Mouse (Mus musculus) midbrain, postnatal 0 days (tissue): ENCODE data around the gene Sgf29. TPM values are rescaled to one million over a fixed set of nuclear protein-coding genes. Genes with fewer than 3 reads are reported as not detected.

Experiments
- ATAC-seq: fragments of 200-750 bp; cut with Nextera tagmentation; 2 replicates; pipeline ENCODE4 v1.8.0; 2017; ENCODE audit warnings: moderate number of reproducible peaks, mild to moderate bottlenecking, moderate TSS enrichment, moderate library complexity; ENCODE audit not compliant: low FRiP score
- DNase-seq: peaks from one replicate; pipeline ENCODE4 v3.0.0-alpha.2; 2015; ENCODE audit warnings: low spot score
- H3K27ac ChIP-seq: fragments of 300-500 bp; sonication (generic); 2 replicates; pipeline ENCODE4 v1.5.1; 2014; ENCODE audit warnings: low read depth, mild to moderate bottlenecking, low read length, mixed read lengths
- H3K27me3 ChIP-seq: fragments of 300-500 bp; sonication (generic); 2 replicates; pipeline ENCODE4 v1.6.1; 2014; ENCODE audit warnings: low read length, control low read depth, mixed read lengths; ENCODE audit not compliant: insufficient read depth
- H3K36me3 ChIP-seq: fragments of 300-500 bp; sonication (generic); 2 replicates; pipeline ENCODE4 v1.6.1; 2014; ENCODE audit warnings: low read length, control low read depth, mixed read lengths; ENCODE audit not compliant: insufficient read depth
- H3K4me1 ChIP-seq: fragments of 300-500 bp; sonication (generic); 2 replicates; pipeline ENCODE4 v1.6.1; 2014; ENCODE audit warnings: mild to moderate bottlenecking, control low read depth, antibody characterized with exemption, low read length, mixed read lengths; ENCODE audit not compliant: insufficient read depth
- H3K4me2 ChIP-seq: fragments of 300-500 bp; sonication (generic); 2 replicates; pipeline ENCODE4 v1.6.1; 2014; ENCODE audit warnings: low read depth, mild to moderate bottlenecking, low read length, mixed read lengths; ENCODE audit not compliant: poor library complexity, severe bottlenecking
- H3K4me3 ChIP-seq: fragments of 300-500 bp; sonication (generic); 2 replicates; pipeline ENCODE4 v1.5.1; 2014; ENCODE audit warnings: low read depth, mild to moderate bottlenecking, low read length, moderate library complexity
- H3K9ac ChIP-seq: fragments of 300-500 bp; sonication (generic); replicated peaks from 2 replicates; pipeline ENCODE4 v1.6.1; 2014; ENCODE audit warnings: mild to moderate bottlenecking, low read length, moderate library complexity, mixed read lengths; ENCODE audit not compliant: poor library complexity, severe bottlenecking
- H3K9me3 ChIP-seq: fragments of 300-500 bp; sonication (generic); 2 replicates; pipeline ENCODE4 v1.6.1; 2016; ENCODE audit warnings: low read length, control low read depth
- CTCF ChIP-seq: IDR thresholded peaks from 2 replicates; pipeline ENCODE4 v1.5.1; 2016; ENCODE audit warnings: antibody characterized with exemption, mild to moderate bottlenecking
- WGBS: fragments of 180-500 bp; shearing (Covaris S2); extraction: QIAGEN DNeasy Blood & Tissue Kit; methylation state at CpG from one replicate; pipeline ENCODE4 v1.1.7; 2014; 5-methylcytosine and 5-hydroxymethylcytosine counted together
- polyA plus RNA-seq: library from polyadenylated mRNA; unstranded; fragments of >200 nt; fragmentation: Nextera tagmentation; extraction: Ambion mirVana; gene quantifications from 2 replicates; pipeline ENCODE4 v1.2.1, GENCODE M21; 2015
- total RNA-seq: library from RNA; depleted of rRNA; stranded (reverse); fragments of >200 nt; gene quantifications from 2 replicates; pipeline ENCODE4 v1.2.3, GENCODE M21; 2014

Gene Sgf29
- total and polyA plus RNA-seq, 2 experiments from 2014 or later = 44.4 to 48.0 TPM

DNA sequence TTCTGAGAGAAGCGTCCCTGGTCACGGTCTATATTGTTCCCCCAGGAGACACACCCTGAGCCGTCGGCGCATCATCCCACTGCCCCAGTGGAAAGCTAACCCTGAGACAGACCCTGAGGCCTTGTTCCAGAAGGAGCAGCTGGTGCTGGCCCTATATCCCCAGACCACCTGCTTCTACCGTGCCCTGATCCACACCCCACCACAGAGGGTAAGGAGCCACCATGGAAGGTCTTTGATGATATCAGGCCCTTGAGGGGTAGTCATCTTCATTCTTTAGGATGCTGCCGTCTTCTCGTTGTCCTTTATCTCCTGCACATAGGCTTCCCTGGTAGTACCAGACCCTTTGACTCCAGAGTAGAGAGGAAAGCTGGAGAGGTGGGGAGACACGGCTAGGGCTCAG, 23.0 kb downstream of the Sgf29 start:
- 95% methylated on average over 9 of the region's 9 CpGs for WGBS
- Histone ChIP-seq H3K27ac (no peak overlapping the region), H3K9me3 (no peaks in the 10 kb centered on the region), H3K4me3 (no peak overlapping the region), H3K4me1 (no peaks in the 10 kb centered on the region), H3K36me3 (peaks cover 33% of the 10 kb centered on the region), H3K9ac (no peak overlapping the region), H3K27me3 (no peaks in the 10 kb centered on the region), H3K4me2 (no peak overlapping the region)
- ATAC-seq (no peak), DNase-seq (no peak)
- no peak for TF ChIP-seq CTCF

DNA sequence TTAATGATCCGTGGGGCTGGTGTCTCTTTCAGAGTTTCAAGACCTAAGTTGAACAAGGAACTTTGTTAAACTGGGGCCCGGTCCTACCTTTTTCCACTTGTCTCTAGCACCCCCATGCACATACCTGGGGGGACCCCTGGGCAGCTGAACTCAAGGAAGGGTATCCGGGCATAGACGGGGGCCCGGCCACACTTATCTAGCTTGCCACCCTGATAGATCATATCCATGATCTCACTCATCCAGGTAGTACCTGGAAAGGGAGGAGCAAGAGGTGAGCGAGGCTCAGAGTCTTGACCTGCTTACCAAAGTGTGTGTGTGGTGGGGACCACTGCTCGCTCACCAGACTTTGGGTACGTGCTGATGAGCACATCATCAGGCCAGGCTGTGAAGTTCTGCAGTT, 26.0 kb downstream of the Sgf29 start:
- ATAC-seq (no peak), DNase-seq (no peak)
- Histone ChIP-seq H3K4me2 (no peak overlapping the region), H3K4me1 (no peaks in the 10 kb centered on the region), H3K9me3 (no peaks in the 10 kb centered on the region), H3K4me3 (no peak overlapping the region), H3K36me3 (peaks cover 26% of the 10 kb centered on the region), H3K27ac (no peak overlapping the region), H3K27me3 (no peaks in the 10 kb centered on the region), H3K9ac (no peak overlapping the region)
- TF ChIP-seq CTCF = no peak
- WGBS = 94% methylated on average over 8 of the region's 8 CpGs

DNA sequence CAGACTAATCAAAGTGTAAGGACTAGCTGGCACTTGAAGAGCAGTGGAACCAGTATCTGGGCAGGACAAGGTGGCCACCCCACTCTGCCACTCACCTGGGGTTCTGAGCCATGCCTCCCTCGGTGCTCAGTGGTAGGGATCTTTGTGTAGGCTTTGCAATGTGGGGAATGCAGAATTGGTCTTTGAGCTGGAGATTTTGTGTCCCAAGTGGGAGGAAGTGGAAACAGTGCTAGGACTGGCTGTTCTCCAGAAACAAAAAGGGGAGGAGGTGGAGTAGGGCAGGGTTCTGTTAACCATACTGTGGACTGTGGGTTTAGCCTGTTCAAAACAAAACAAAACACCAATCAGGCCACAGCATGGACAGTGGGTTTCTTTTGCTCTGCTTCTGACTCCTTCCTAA, 27.1 kb downstream of the Sgf29 start, which contains the start of gene Sult1a1:
Sult1a1 (minus strand) TSS at position 226 of the 400 bp plus-strand sequence.
- H3K4me3 ChIP-seq = no peak within 1 kb of the TSS
- ATAC-seq (no peak), DNase-seq (no peak)
- H3K9ac ChIP-seq = no peak within 1 kb of the TSS
- H3K27ac ChIP-seq = peak within 1 kb of the TSS; percentile 12; the same call in 1 of the 2 replicates
- peaks cover 16% of the 10 kb centered on the region for H3K36me3 ChIP-seq
- H3K9me3 ChIP-seq = no peaks in the 10 kb centered on the region
- H3K27me3 ChIP-seq = no peaks in the 10 kb centered on the region
- WGBS = 86% methylated on average over 1 of the region's 1 CpGs
- TF ChIP-seq CTCF = no peak
- no peak within 1 kb of the TSS for H3K4me2 ChIP-seq
- H3K4me1 ChIP-seq = no peaks in the 10 kb centered on the region

DNA sequence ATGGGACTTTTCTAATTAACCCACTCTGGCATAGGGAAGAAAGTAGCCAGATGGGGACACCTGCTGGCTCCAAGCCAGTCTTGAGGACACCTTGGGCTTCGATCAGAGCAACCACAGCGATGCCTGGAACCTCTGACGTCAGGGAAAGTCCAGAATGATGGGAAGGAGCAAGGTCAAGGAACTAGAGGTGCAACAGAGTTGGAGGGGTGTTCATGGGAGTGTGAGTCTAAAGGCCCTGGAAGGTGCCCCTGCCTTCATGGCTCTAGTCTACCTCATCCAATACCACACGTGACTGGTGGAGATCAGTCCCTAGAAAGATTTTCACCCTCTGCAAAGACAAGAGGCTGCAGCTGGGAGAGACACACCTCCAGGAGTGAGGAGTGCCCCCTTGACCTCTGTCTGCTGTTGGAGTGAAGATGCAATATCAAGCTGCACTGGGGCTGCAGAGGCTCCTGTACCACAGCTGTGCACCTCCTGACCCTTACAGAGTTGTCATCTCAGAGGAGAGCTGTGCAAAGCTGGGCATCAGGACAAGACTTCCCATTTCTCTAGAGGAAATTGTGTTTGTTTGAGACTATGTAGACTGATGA, 27.6 kb downstream of the Sgf29 start:
- no peak overlapping the region for H3K4me2 ChIP-seq
- 81% methylated on average over 4 of the region's 4 CpGs for WGBS

DNA sequence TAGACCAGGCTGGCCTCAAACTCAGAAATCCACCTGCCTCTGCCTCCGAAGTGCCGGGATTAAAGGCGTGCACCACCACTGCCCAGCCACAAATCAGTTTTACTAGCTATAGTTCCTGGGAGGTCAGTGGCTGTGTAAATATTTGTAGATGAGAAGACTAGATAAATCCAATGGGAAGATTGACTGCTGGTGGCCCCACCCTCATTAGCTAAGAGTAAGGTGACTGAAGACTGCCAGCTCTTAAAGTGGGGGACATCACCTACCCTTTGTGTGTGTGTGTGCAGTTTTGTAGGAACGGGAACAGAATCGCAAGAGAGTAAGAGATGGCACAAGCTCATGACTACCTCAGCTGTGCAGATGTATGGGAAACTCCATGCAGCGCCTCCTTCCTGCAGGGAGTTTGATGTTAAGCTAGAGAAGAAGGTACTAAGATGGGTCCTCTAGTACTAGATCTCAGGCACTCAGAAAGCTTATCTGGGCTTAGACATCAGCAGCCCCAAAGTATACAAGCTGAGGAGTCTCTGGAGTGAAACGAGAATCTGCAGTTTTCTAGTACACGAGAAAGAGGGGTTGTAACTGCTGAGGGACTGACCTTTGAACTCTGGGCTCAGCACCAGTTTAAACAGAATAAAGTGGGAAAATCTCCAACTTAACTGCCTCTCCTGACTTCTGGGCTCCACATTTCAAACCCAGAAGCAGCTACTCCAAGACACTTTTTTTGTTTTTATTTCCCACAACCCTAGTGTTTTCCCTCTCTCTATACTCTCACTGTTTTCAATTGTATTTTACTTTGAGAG, 29.6 kb downstream of the Sgf29 start:
- DNase-seq (no peak), ATAC-seq (no peak)
- H3K4me2 ChIP-seq = no peak overlapping the region
- H3K4me3 ChIP-seq = no peak overlapping the region
- no peaks in the 10 kb centered on the region for H3K4me1 ChIP-seq
- peaks cover 4% of the 10 kb centered on the region; the same call in 1 of the 2 replicates for H3K36me3 ChIP-seq
- no peaks in the 10 kb centered on the region for H3K9me3 ChIP-seq
- no peak overlapping the region for H3K9ac ChIP-seq
- 85% methylated on average over 8 of the region's 8 CpGs for WGBS
- no peaks in the 10 kb centered on the region for H3K27me3 ChIP-seq
- no peak overlapping the region for H3K27ac ChIP-seq
- no peak for TF ChIP-seq CTCF

More for the DNA sequence above, 27.6 kb downstream of the Sgf29 start:
- H3K27me3 ChIP-seq = no peaks in the 10 kb centered on the region
- H3K9ac ChIP-seq = no peak overlapping the region
- H3K36me3 ChIP-seq = peaks cover 11% of the 10 kb centered on the region
- DNase-seq = no peak
- no peaks in the 10 kb centered on the region for H3K4me1 ChIP-seq
- TF ChIP-seq CTCF = no peak
- H3K27ac ChIP-seq = no peak overlapping the region
- no peak overlapping the region for H3K4me3 ChIP-seq
- no peaks in the 10 kb centered on the region for H3K9me3 ChIP-seq
- ATAC-seq = no peak

DNA sequence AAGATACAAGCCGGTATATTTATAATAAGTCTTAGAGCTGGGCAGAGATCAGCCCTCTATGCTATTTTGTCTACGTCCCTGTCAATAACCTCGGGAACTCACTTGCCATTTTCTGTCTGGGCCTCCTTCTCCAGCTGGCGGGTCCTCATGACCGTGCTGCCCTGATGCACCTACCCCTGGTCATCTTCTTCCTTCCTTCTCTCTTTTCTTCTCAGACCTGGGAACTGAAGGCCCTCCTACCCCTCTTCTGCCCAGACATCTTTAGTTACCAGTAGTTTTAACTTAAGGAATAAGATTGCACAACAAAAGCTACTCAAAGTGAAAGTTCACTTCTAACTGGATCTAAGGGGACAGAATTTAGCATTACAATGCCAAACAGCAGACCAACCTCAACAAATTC, 30.6 kb downstream of the Sgf29 start:
- H3K4me1 ChIP-seq = no peaks in the 10 kb centered on the region
- no peak overlapping the region for H3K4me2 ChIP-seq
- no peak for TF ChIP-seq CTCF
- ATAC-seq (no peak), DNase-seq (no peak)
- peaks cover under 1% of the 10 kb centered on the region; the same call in 1 of the 2 replicates for H3K36me3 ChIP-seq
- 89% methylated on average over 5 of the region's 5 CpGs for WGBS
- no peak overlapping the region for H3K4me3 ChIP-seq
- H3K27me3 ChIP-seq = no peaks in the 10 kb centered on the region
- H3K27ac ChIP-seq = no peak overlapping the region
- no peaks in the 10 kb centered on the region for H3K9me3 ChIP-seq
- H3K9ac ChIP-seq = no peak overlapping the region
